Mouse (Mus musculus): ENCODE results near the gene Polr2l.

DNA sequence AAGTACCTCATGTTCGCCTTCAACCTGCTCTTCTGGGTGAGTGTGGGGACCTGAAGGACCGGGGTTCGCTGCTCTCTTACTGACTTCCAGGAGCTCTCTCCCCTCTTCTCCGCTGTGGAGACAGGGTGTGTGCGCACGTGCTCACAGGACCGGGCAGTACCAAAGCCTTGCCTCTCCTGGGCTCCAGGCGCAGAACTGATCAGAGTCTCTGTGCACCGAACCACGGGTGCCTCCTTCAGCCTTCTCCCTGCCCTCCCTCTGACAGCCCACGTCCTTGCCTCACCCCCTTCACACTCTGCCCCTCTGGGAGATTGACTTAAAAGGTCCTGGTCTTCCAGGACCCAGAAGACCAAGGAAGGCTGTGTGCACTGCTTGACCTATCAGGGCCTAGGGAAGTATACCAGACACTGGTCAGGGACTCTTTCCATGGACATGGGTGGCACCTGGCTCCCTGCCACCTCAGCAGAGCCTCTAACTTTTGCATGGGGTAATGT, 7.6 kb upstream of the Polr2l start:
- TF ChIP-seq CTCF (IDR thresholded peaks at IDR 0.05; ENCODE audit: insufficient read depth, low read depth, low read length) (no peak), POLR2A (IDR thresholded peaks at IDR 0.05; ENCODE audit: insufficient read depth, low read depth, low read length) (no peak)

Data from olfactory bulb, adult 2 months (tissue).